Mouse (Mus musculus): ENCODE results near the gene Vmn2r82. TPM values are rescaled to one million over a fixed set of nuclear protein-coding genes. Genes with fewer than 3 reads are reported as not detected.
A peak's percentile ranks its signal among the peaks of the same experiment; 100 is the strongest.
"Not testable (repeated sequence)": the region's sequence is repeated elsewhere in the genome, so short reads cannot be mapped to it uniquely, and the experiment has no call there.

Vmn2r82 gene
- polyA plus RNA-seq (2012; rRNA removed), result not detected in 2 replicates

- not testable (repeated sequence) for H3K36me3 ChIP-seq (ENCODE audit: control insufficient read depth, insufficient read depth, low read length); H3K27ac ChIP-seq (ENCODE audit: insufficient read depth, low read depth, low read length); H3K27me3 ChIP-seq (ENCODE audit: control insufficient read depth, insufficient read depth, low read length); H3K4me3 ChIP-seq (ENCODE audit: low read depth, low read length); H3K4me1 ChIP-seq (ENCODE audit: control insufficient read depth, insufficient read depth, insufficient read length, low read length)
- WGBS, result 65% methylated on average over 4 of the region's 4 CpGs
Measured at GRCm38 (mm10) chr10:79356220-79356619, at the start of gene Vmn2r82. Gene Vmn2r82, plus strand, starts transcription at chr10:79356520.

GRCm38 (mm10) chr10:79322033-79322736 lies 34.1 kb upstream of the Vmn2r82 start:
- H3K4me3 ChIP-seq (ENCODE audit: low read depth, low read length), result peak overlapping the region; percentile 22; the same call in 1 of the 2 replicates
- WGBS, result 4% methylated on average over 16 of the region's 16 CpGs

GRCm38 (mm10) chr10:79322737-79323086 lies 33.6 kb upstream of the Vmn2r82 start:
- no peak for TF ChIP-seq POLR2A (IDR thresholded peaks at IDR 0.05; ENCODE audit: low read depth, low read length)
- TF ChIP-seq CTCF (IDR thresholded peaks at IDR 0.05; ENCODE audit: extremely low read depth, insufficient read length, insufficient replicate concordance, low read depth, low read length), result no peak
- no peaks in the 10 kb centered on the region for H3K4me1 ChIP-seq (ENCODE audit: control insufficient read depth, insufficient read depth, insufficient read length, low read length)

More at GRCm38 (mm10) chr10:79322033-79322736, 34.1 kb upstream of the Vmn2r82 start:
- H3K4me1 ChIP-seq (ENCODE audit: control insufficient read depth, insufficient read depth, insufficient read length, low read length); H3K27me3 ChIP-seq (ENCODE audit: control insufficient read depth, insufficient read depth, low read length); H3K27ac ChIP-seq (ENCODE audit: insufficient read depth, low read depth, low read length); H3K36me3 ChIP-seq (ENCODE audit: control insufficient read depth, insufficient read depth, low read length): not testable (repeated sequence)
- TF ChIP-seq CTCF (IDR thresholded peaks at IDR 0.05; ENCODE audit: extremely low read depth, insufficient read length, insufficient replicate concordance, low read depth, low read length), result peak; percentile 21; the same call in 1 of the 2 replicates

GRCm38 (mm10) chr10:79399946-79400700 lies 43.8 kb downstream of the Vmn2r82 start:
- not testable (repeated sequence) for H3K36me3 ChIP-seq (ENCODE audit: control insufficient read depth, insufficient read depth, low read length); H3K4me1 ChIP-seq (ENCODE audit: control insufficient read depth, insufficient read depth, insufficient read length, low read length); H3K27ac ChIP-seq (ENCODE audit: insufficient read depth, low read depth, low read length); H3K4me3 ChIP-seq (ENCODE audit: low read depth, low read length); H3K27me3 ChIP-seq (ENCODE audit: control insufficient read depth, insufficient read depth, low read length)
- 85% methylated on average over 8 of the region's 8 CpGs for WGBS

More at GRCm38 (mm10) chr10:79322737-79323086, 33.6 kb upstream of the Vmn2r82 start:
- Histone ChIP-seq H3K4me3 (ENCODE audit: low read depth, low read length) (no peak overlapping the region), H3K27me3 (ENCODE audit: control insufficient read depth, insufficient read depth, low read length) (no peaks in the 10 kb centered on the region), H3K27ac (ENCODE audit: insufficient read depth, low read depth, low read length) (no peak overlapping the region), H3K36me3 (ENCODE audit: control insufficient read depth, insufficient read depth, low read length) (no peaks in the 10 kb centered on the region)

- peak overlapping the region; percentile 41 for H3K4me3 ChIP-seq (ENCODE audit: low read depth, low read length)
- H3K27ac ChIP-seq (ENCODE audit: insufficient read depth, low read depth, low read length), result no peak overlapping the region
- H3K36me3 ChIP-seq (ENCODE audit: control insufficient read depth, insufficient read depth, low read length), result no peaks in the 10 kb centered on the region
- WGBS, result 47% methylated on average over 24 of the region's 24 CpGs
- TF ChIP-seq POLR2A (IDR thresholded peaks at IDR 0.05; ENCODE audit: low read depth, low read length) (no peak), CTCF (IDR thresholded peaks at IDR 0.05; ENCODE audit: extremely low read depth, insufficient read length, insufficient replicate concordance, low read depth, low read length) (no peak)
- no peaks in the 10 kb centered on the region for H3K27me3 ChIP-seq (ENCODE audit: control insufficient read depth, insufficient read depth, low read length)
- H3K4me1 ChIP-seq (ENCODE audit: control insufficient read depth, insufficient read depth, insufficient read length, low read length), result 0 out of 2 replicates have a peak, but pooled peaks cover 2% of the 10 kb centered on the region
Measured at GRCm38 (mm10) chr10:79417142-79417771, 60.9 kb downstream of the Vmn2r82 start.

- peak overlapping the region; percentile 41; the same call in 1 of the 2 replicates for H3K4me3 ChIP-seq (ENCODE audit: low read depth, low read length)
- H3K27ac ChIP-seq (ENCODE audit: insufficient read depth, low read depth, low read length); H3K36me3 ChIP-seq (ENCODE audit: control insufficient read depth, insufficient read depth, low read length); H3K27me3 ChIP-seq (ENCODE audit: control insufficient read depth, insufficient read depth, low read length); H3K4me1 ChIP-seq (ENCODE audit: control insufficient read depth, insufficient read depth, insufficient read length, low read length): not testable (repeated sequence)
- WGBS, result 83% methylated on average over 6 of the region's 6 CpGs
Measured at GRCm38 (mm10) chr10:79417772-79418170, 61.5 kb downstream of the Vmn2r82 start.

GRCm38 (mm10) chr10:79435141-79435820 lies 79.0 kb downstream of the Vmn2r82 start:
- WGBS, result 82% methylated on average over 23 of the region's 23 CpGs
- H3K27me3 ChIP-seq (ENCODE audit: control insufficient read depth, insufficient read depth, low read length); H3K27ac ChIP-seq (ENCODE audit: insufficient read depth, low read depth, low read length): not testable (repeated sequence)

More at GRCm38 (mm10) chr10:79435141-79435820, 79.0 kb downstream of the Vmn2r82 start:
- H3K4me1 ChIP-seq (ENCODE audit: control insufficient read depth, insufficient read depth, insufficient read length, low read length); H3K4me3 ChIP-seq (ENCODE audit: low read depth, low read length); H3K36me3 ChIP-seq (ENCODE audit: control insufficient read depth, insufficient read depth, low read length): not testable (repeated sequence)

Other genes starting within 250 kb of the Vmn2r82 start
- gene Vmn2r80, start 207.8 kb upstream of the Vmn2r82 start, polyA plus RNA-seq (2012; rRNA removed), result not detected in 2 replicates
- gene Vmn2r81, start 108.8 kb upstream of the Vmn2r82 start, polyA plus RNA-seq (2012; rRNA removed), result not detected in 2 replicates
- gene Vmn2r83, start 112.2 kb downstream of the Vmn2r82 start, polyA plus RNA-seq (2012; rRNA removed), result not detected in 2 replicates
- 216 and 451 TPM in 2 replicates for gene Plpp2, start 177.3 kb downstream of the Vmn2r82 start, polyA plus RNA-seq (2012; rRNA removed)
- 61.5 and 89.9 TPM in 2 replicates for gene Mier2, start 198.7 kb downstream of the Vmn2r82 start, polyA plus RNA-seq (2012; rRNA removed)
- gene Theg, start 230.8 kb downstream of the Vmn2r82 start, polyA plus RNA-seq (2012; rRNA removed), result not detected in 2 replicates